Mouse (Mus musculus): Measurements from ENCODE around the gene Tcam1.

The Tcam1 gene

GRCm38 (mm10) chr11:106318406-106319366, 42.2 kb downstream of the Tcam1 start:
- WGBS, result 58% methylated on average over 21 of the region's 21 CpGs

- 69% methylated on average over 5 of the region's 5 CpGs for whole genome bisulfite sequencing
Measured at GRCm38 (mm10) chr11:106324858-106325257, 48.4 kb downstream of the Tcam1 start.

- 76% methylated on average over 8 of the region's 8 CpGs for WGBS
Measured at GRCm38 (mm10) chr11:106325566-106326206, 49.2 kb downstream of the Tcam1 start.

GRCm38 (mm10) chr11:106326475-106326874, 50.0 kb downstream of the Tcam1 start:
- 91% methylated on average over 8 of the region's 8 CpGs for WGBS

GRCm38 (mm10) chr11:106328521-106328920, 52.0 kb downstream of the Tcam1 start:
- 72% methylated on average over 5 of the region's 5 CpGs for WGBS

- 63% methylated on average over 6 of the region's 6 CpGs for WGBS
Measured at GRCm38 (mm10) chr11:106329128-106329527, 52.7 kb downstream of the Tcam1 start.

- WGBS, result 60% methylated on average over 7 of the region's 7 CpGs
Measured at GRCm38 (mm10) chr11:106329682-106330081, 53.2 kb downstream of the Tcam1 start.

- 51% methylated on average over 4 of the region's 4 CpGs for WGBS
Measured at GRCm38 (mm10) chr11:106332458-106332857, 56.0 kb downstream of the Tcam1 start.

GRCm38 (mm10) chr11:106334066-106334465, 57.6 kb downstream of the Tcam1 start:
- WGBS, result 23% methylated on average over 2 of the region's 2 CpGs

- WGBS, result 82% methylated on average over 5 of the region's 5 CpGs
Measured at GRCm38 (mm10) chr11:106338029-106338428, 61.6 kb downstream of the Tcam1 start.
